Mouse (Mus musculus) bone marrow macrophage, adult 2 months (primary cell): ENCODE measurements around the gene Ngdn.

Experiments used
- CTCF ChIP-seq: IDR thresholded peaks from 2 replicates; pipeline ENCODE4 v1.5.1; 2012; ENCODE audit warnings: low read depth, mild to moderate bottlenecking, low read length, moderate library complexity
- POLR2A ChIP-seq: IDR thresholded peaks from 2 replicates; pipeline ENCODE4 v1.6.1; 2012; ENCODE audit warnings: mild to moderate bottlenecking, low read depth, low read length, borderline replicate concordance

DNA sequence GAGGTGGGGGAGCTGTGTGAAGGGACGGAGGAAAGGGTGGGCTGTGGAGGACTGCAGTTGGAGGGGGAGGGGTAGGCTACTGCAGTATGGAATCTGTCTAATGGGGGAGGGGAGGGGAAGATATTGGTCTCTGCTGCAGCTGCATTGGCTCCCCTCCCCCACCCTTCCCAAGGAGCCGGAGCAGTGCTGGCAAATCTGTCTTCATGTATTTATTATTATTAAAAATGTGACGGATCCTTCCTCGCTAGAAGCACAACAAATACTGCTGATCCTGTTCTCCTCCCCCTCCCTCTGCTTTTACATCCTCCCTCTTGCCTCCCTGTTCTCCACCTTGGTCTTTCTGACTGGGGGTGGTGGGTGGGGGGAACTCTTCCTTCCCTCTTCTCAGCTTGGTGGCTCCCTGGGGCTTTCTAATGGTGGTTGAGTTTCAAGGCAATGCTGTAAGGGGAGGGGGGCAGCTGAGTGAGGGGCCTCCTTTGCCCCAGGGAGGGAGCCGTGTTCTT, 13.1 kb downstream of the Ngdn start:
- TF ChIP-seq CTCF (no peak), POLR2A (no peak)
